Mouse (Mus musculus): ENCODE results near the gene Npepps. TPM values are rescaled to one million over a fixed set of nuclear protein-coding genes. Genes with fewer than 3 reads are reported as not detected.

Npepps gene
- polyA plus RNA-seq, 1 experiment from 2014 or later = 138 TPM

DNA sequence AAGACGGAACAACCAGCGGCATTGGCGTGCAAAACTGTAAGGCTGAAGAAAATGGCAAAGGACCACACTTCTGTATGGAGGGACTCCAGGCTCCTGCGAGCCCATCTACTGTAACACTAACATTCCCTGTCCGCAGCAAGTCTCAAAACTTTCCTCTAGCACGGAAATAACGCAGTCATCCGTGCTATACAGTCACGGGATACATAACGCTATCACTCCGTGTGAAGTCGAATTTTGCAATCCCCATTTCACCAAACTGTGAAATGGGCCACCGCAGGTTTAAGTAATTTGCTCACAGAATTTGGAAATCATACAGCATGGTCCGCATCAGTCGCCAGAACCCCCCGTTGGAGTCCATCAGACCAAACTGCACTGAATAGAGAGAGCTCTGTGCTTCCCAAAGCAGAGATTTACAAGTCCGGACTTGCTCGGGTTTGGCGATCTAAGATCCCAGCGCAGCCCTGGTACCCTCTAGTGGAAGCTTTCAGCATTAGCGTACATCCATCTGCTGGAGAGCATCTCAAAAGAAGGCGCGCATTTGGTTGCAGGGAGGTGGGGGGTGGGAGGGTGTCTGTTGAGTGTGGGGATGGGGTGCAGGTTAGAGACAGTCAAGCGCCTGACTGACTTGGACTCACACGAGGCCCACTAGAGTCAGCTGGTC lies 29.6 kb upstream of the Npepps start:
- Histone ChIP-seq H3K9me3 (no peaks in the 10 kb centered on the region), H3K4me2 (peak overlapping the region; percentile 70), H3K4me1 (peaks cover 22% of the 10 kb centered on the region), H3K36me3 (replicated peaks) (no peaks in the 10 kb centered on the region), H3K27ac (no peak overlapping the region), H3K9ac (peak overlapping the region; percentile 55), H3K27me3 (peaks cover 10% of the 10 kb centered on the region), H3K4me3 (replicated peaks) (peak overlapping the region; percentile 42)
- ATAC-seq (ENCODE audit: low FRiP score) = peak; percentile 80
- WGBS = under 1% methylated on average over 25 of the region's 25 CpGs

DNA sequence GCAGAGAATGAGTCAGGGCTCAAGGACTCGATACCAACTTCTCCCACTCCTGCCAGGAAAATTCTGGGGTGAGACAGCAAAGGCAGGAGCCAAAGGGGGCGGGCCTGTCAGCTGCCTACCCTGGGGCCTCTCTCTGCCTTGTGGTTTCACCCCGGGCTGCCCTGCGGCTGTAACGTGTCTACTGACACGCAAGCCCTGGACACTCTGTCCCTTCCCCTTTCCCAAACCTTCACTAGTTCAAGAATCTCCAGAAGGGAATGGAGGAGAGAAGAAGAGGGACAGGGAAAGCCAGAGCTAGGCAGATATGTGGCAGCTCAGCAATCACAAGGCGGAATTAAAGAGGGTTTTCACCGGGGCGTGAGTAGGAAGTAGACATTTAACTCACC lies 29.0 kb upstream of the Npepps start:
- H3K9me3 ChIP-seq = no peaks in the 10 kb centered on the region
- no peaks in the 10 kb centered on the region for H3K36me3 ChIP-seq (replicated peaks)
- peak overlapping the region; percentile 42 for H3K4me3 ChIP-seq (replicated peaks)
- H3K4me1 ChIP-seq = peaks cover 22% of the 10 kb centered on the region
- no peak for ATAC-seq (ENCODE audit: low FRiP score)
- H3K4me2 ChIP-seq = peak overlapping the region; percentile 70
- peaks cover 10% of the 10 kb centered on the region for H3K27me3 ChIP-seq
- no peak overlapping the region for H3K27ac ChIP-seq
- whole genome bisulfite sequencing = 5% methylated on average over 9 of the region's 9 CpGs
- peak overlapping the region; percentile 55 for H3K9ac ChIP-seq

DNA sequence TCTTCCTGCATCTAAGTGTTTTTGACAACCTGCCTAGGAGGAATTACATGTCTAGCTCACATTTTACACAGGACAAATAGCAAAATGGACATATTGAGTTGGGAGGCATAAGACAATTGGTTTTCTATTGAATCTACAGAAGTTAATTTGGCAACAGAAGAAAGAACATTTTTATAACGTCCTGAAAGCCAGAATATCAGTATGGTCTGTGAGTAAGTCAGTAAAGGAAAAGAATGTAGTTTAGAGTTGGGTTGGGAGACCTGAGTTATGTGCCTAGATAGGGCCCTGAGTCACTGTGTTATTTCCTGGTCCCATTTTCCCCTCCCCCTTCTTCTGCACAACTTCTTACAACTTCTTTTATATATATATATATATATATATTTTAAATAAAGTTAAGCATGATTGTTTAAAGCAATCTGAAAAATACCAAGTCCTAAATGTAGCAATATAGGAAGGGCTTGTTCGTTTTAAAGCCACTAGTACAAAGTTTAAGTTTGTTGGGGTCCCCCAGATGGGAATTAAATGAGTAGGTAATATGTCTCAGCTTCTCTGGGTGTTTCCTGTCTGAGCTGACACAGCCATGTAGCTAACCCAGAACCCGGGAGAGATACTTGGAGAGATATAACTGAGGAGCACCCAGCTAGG lies 28.5 kb upstream of the Npepps start:
- Histone ChIP-seq H3K27me3 (peaks cover 10% of the 10 kb centered on the region), H3K9ac (no peak overlapping the region), H3K4me3 (replicated peaks) (no peak overlapping the region), H3K27ac (no peak overlapping the region), H3K9me3 (no peaks in the 10 kb centered on the region), H3K4me1 (peaks cover 22% of the 10 kb centered on the region), H3K36me3 (replicated peaks) (no peaks in the 10 kb centered on the region), H3K4me2 (peak overlapping the region; percentile 70)
- WGBS = 46% methylated on average over 3 of the region's 3 CpGs
- ATAC-seq (ENCODE audit: low FRiP score) = no peak

DNA sequence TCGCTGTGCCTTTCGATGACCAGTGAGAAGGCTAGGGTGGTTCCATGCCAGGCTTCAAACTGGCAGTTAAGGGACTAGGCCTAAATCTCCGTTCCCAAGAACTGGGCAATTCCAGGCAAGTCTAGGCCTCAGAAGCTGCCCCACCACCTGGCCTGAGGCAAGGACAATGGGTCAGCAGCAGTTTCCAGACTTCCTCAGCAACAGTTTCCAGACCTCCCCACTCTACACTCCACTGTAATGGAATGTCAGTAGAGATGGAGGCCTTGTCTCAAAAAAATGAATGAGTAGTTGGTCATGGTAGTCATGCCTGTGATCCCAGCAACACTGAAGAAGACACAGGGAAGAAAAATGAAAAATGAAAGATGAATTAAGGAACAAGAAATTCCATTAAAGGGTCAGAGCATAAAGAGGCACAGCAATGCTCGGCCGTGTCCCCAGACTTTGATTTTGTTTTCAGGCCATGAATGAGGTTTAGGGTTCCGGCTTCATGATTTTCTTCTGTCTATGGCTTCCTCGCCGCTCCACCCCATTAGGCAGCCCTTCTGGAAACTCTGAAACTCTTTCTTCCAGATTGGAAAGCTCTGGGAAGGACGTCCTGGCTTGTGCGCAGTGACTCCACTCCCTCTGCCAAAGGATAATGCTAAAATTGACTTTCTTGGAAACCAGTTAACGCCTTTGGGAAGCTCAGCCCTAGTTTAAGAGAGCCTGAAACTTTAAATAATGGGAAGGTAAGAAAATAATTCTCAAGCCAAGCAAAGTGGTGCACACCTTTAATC lies 27.0 kb upstream of the Npepps start:
- Histone ChIP-seq H3K27ac (no peak overlapping the region), H3K9me3 (no peaks in the 10 kb centered on the region), H3K36me3 (replicated peaks) (no peaks in the 10 kb centered on the region), H3K4me2 (no peak overlapping the region), H3K4me1 (peaks cover 22% of the 10 kb centered on the region), H3K27me3 (peaks cover 10% of the 10 kb centered on the region), H3K4me3 (replicated peaks) (no peak overlapping the region), H3K9ac (no peak overlapping the region)
- WGBS = 92% methylated on average over 11 of the region's 11 CpGs
- no peak for ATAC-seq (ENCODE audit: low FRiP score)

DNA sequence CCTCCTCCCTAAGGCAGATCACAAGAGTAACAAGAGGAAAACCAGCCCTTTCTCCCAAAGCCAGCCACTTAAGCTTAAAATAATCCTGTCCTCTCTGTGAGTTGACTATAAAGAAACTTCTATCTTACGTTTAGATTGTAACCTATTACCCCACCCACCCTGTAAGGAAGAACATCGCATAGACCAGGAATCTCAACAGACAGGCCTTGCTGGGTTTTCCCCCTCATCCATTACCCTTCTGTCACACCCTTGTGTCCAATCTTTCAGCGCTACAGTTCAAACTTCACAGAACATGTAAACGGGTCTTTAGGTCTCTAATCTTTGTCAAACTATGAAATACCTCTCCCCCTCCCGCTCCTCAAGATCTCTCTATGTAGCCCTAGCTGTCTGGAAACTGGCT lies 24.2 kb upstream of the Npepps start:
- Histone ChIP-seq H3K4me2 (no peak overlapping the region), H3K4me1 (peaks cover 5% of the 10 kb centered on the region), H3K27ac (no peak overlapping the region), H3K27me3 (no peaks in the 10 kb centered on the region), H3K4me3 (replicated peaks) (no peak overlapping the region), H3K9me3 (no peaks in the 10 kb centered on the region), H3K9ac (no peak overlapping the region; the same call in 1 of the 2 replicates), H3K36me3 (replicated peaks) (no peaks in the 10 kb centered on the region)
- WGBS = 85% methylated on average over 5 of the region's 5 CpGs
- no peak for ATAC-seq (ENCODE audit: low FRiP score)

DNA sequence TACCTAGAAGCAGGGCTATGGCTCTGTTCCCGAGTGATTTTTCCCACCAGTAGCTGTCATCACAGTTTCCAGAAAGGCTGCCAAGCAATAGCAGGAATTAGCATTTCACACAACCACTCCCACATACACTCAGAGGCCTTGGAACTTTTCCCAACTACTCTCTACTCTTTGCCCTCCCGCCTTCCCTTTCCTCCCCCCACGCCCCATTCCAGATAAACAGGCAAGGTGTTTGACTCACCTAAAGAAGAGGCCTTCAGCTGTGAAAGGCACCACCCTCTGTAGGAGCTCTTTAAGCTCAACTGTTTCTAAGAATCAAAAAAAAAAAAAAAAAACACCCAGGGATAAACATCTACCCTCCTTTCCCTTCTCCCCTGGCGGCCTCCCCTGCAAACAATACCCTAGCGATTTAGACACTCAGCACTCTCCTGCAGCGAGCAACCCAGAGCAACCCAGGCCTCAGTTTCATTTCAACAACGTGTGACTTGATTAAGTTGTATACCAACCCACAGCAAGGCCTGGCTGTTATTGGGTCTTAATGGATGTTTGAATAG lies 21.9 kb upstream of the Npepps start:
- H3K27ac ChIP-seq = no peak overlapping the region
- WGBS = 35% methylated on average over 7 of the region's 7 CpGs
- no peak overlapping the region for H3K4me3 ChIP-seq (replicated peaks)
- no peaks in the 10 kb centered on the region for H3K4me1 ChIP-seq
- no peak for ATAC-seq (ENCODE audit: low FRiP score)
- H3K27me3 ChIP-seq = no peaks in the 10 kb centered on the region
- no peak overlapping the region for H3K4me2 ChIP-seq
- H3K36me3 ChIP-seq (replicated peaks) = no peaks in the 10 kb centered on the region
- H3K9me3 ChIP-seq = no peaks in the 10 kb centered on the region
- H3K9ac ChIP-seq = no peak overlapping the region

DNA sequence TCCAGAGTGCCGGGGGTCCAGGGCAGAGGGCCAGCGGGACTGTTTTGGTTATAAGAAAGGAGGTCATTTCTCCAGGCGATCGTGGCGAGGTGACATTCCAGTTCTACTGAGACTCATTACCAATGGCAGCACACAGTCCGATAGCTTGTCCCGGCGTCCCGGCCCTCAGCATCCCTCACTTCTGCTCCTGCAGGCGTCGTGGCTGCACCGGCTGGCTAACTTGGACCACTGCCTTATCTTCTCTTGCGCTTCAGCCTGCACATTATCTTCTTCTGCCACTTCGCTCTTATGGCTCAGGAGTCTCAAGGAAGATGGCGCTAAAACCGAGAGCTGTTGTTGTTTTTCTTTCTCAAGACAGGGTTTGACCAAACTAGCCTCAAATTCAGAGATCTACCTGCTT lies 21.0 kb upstream of the Npepps start:
- no peaks in the 10 kb centered on the region for H3K4me1 ChIP-seq
- no peak overlapping the region for H3K27ac ChIP-seq
- 91% methylated on average over 16 of the region's 16 CpGs for WGBS
- H3K27me3 ChIP-seq = no peaks in the 10 kb centered on the region
- H3K9ac ChIP-seq = no peak overlapping the region
- H3K4me3 ChIP-seq (replicated peaks) = no peak overlapping the region
- no peak for ATAC-seq (ENCODE audit: low FRiP score)
- H3K9me3 ChIP-seq = no peaks in the 10 kb centered on the region
- no peak overlapping the region for H3K4me2 ChIP-seq
- no peaks in the 10 kb centered on the region for H3K36me3 ChIP-seq (replicated peaks)

DNA sequence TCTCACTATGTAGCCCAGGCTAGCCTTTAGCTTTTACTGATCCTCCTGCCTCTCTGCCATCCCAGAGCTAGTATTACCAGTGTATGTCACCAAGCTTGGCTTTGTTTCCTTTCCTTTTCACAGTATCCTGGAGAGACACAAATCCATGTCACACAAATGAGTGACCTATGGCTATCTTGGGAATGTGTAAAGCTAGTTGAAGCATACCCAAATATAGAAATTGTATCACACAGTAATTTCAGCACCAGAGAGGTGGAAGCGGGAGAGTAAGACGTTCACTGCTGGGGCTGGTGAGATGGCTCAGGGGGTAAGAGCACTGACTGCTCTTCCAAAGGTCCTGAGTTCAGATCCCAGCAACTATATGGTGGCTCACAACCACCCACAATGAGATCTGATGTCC lies 19.5 kb upstream of the Npepps start:
- Histone ChIP-seq H3K27me3 (no peaks in the 10 kb centered on the region), H3K36me3 (replicated peaks) (no peaks in the 10 kb centered on the region), H3K27ac (no peak overlapping the region), H3K4me2 (no peak overlapping the region), H3K9ac (no peak overlapping the region), H3K4me3 (replicated peaks) (no peak overlapping the region), H3K4me1 (no peaks in the 10 kb centered on the region), H3K9me3 (no peaks in the 10 kb centered on the region)
- 93% methylated on average over 2 of the region's 2 CpGs for WGBS
- no peak for ATAC-seq (ENCODE audit: low FRiP score)

DNA sequence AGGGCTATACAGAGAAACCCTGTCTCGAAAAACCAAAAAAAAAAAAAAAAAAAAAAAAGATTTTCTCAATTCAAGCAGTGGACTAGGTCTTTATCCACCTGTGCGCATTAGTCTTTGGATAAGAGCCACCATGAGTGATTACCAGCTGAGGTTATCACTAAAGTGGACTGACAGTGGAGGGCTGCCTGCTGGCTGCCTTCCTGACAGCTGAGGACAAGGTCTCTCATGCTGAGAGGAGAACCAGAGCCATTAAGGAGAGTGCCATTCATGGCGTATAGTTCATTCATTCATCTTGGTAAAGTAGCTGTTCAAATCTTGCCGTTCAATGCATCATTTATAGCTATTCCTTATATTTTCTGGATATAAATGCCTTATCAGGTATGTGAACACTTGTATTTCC lies 16.1 kb upstream of the Npepps start:
- Histone ChIP-seq H3K9me3 (no peaks in the 10 kb centered on the region), H3K27ac (no peak overlapping the region), H3K4me2 (no peak overlapping the region), H3K27me3 (no peaks in the 10 kb centered on the region), H3K4me1 (no peaks in the 10 kb centered on the region), H3K4me3 (replicated peaks) (no peak overlapping the region), H3K9ac (no peak overlapping the region), H3K36me3 (replicated peaks) (no peaks in the 10 kb centered on the region)
- no peak for ATAC-seq (ENCODE audit: low FRiP score)
- 96% methylated on average over 3 of the region's 4 CpGs for WGBS

DNA sequence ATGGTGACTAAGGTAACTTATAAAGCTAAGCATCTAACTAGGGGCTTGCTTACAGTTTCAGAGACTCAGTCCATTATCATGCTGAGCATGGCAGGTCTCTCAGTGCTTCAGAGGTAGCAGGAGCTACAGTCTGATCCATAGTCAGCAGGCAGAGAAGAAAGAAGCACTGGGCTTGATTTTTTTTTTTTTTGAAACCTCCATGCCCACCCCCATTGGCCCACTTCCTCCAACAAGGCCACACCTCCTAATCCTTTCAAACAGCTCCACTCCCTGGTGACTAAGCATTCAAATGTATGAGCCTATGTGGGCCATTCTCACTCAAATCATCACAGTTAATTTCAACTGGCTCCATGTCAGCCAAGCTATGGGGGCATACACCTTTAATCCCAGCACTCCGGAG lies 12.3 kb upstream of the Npepps start:
- WGBS = 96% methylated on average over 1 of the region's 1 CpGs
- Histone ChIP-seq H3K4me3 (replicated peaks) (no peak overlapping the region), H3K27me3 (no peaks in the 10 kb centered on the region), H3K27ac (no peak overlapping the region), H3K4me2 (no peak overlapping the region), H3K36me3 (replicated peaks) (no peaks in the 10 kb centered on the region), H3K9me3 (no peaks in the 10 kb centered on the region), H3K9ac (no peak overlapping the region), H3K4me1 (peaks cover 8% of the 10 kb centered on the region)
- ATAC-seq (ENCODE audit: low FRiP score) = no peak

DNA sequence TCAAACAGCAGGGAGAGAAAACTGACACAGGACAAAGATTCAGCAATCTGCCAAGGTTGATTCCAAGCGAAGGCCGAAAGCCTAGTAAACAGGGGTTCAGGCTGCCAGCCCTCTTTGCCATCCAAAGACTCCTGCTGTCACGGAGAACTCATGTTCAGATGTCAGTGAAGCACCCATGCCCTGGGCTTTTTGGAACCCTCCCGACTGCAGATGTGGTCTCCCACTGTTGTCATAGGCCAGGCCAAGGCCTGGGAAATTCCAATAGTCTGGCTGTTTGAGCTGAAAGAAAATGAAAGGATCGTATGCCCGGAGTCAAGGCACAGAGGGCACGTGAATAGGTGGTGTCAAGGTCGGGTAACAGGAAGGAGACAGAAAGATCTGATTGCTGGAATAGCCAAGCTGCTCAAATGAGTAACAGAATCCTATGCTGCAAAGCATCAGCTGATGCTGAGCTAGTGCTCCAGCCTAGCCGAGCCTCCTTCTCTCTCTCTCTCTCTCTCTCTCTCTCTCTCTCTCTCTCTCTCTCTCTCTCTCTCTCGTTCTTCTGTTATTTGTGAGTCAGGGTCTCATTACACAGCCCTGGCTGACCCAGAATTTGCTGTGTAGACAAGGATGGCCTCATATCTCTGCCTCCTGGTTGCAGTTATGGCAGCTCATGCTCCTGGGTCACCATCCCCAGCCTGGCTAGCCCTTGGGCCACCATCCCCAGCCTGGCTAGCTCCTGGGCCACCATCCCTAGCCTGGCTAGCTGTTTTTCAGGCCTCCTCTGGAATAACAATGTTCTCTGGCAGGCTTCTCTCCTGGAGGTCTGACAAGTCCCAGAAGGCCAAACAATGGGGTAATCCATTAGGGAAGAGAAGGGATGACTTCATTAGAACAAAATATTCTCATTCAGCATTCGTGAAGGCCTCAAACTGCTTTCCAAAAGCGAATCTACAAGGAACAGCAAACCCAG lies 9.1 kb upstream of the Npepps start:
- Histone ChIP-seq H3K9ac (no peak overlapping the region; the same call in 1 of the 2 replicates), H3K27ac (no peak overlapping the region), H3K36me3 (replicated peaks) (no peaks in the 10 kb centered on the region), H3K27me3 (no peaks in the 10 kb centered on the region), H3K4me3 (replicated peaks) (no peak overlapping the region), H3K4me2 (no peak overlapping the region), H3K9me3 (no peaks in the 10 kb centered on the region), H3K4me1 (peaks cover 8% of the 10 kb centered on the region)
- 55% methylated on average over 12 of the region's 12 CpGs for WGBS
- no peak for ATAC-seq (ENCODE audit: low FRiP score)

DNA sequence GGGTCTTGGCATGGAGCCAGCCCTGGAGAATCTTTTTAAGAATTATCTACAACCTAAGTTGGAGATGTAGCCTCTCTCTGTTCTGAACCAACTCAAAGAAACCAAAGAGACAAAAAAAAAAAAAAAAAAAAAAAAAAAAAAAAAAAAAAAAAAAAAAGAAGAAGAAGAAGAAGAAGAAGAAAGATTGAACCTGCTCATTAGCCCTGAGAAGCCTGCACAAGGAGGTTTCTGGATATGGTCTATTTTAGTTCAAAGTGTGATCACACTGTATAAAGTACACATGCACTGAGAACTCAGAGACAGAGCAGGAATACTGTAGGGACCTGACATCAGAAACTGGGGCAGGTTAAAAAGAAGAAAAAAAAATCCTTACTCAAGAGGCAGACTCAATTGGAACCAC lies 7.2 kb upstream of the Npepps start:
- no peaks in the 10 kb centered on the region for H3K36me3 ChIP-seq (replicated peaks)
- H3K27ac ChIP-seq = no peak overlapping the region
- H3K9ac ChIP-seq = no peak overlapping the region
- no peak for ATAC-seq (ENCODE audit: low FRiP score)
- peaks cover 8% of the 10 kb centered on the region for H3K4me1 ChIP-seq
- no peak overlapping the region for H3K4me2 ChIP-seq
- no peaks in the 10 kb centered on the region for H3K9me3 ChIP-seq
- no peak overlapping the region for H3K4me3 ChIP-seq (replicated peaks)
- no peaks in the 10 kb centered on the region for H3K27me3 ChIP-seq

Measured in forebrain, embryonic 12.5 days (tissue).